Mouse (Mus musculus): ENCODE measurements around the gene H2-Q4. TPM values are rescaled to one million over a fixed set of nuclear protein-coding genes. Genes with fewer than 3 reads are reported as not detected.
"Not testable (repeated sequence)": the region's sequence is repeated elsewhere in the genome, so short reads cannot be mapped to it uniquely, and the experiment has no call there.

The H2-Q4 gene
- polyA plus RNA-seq, 1 experiment from 2014 or later = 1.0 TPM

GRCm38 (mm10) chr17:35379729-35380451, 473 bp downstream of the H2-Q4 start:
- H3K4me1 ChIP-seq (replicated peaks) = peaks cover 10% of the 10 kb centered on the region
- H3K27ac ChIP-seq (replicated peaks) = no peak overlapping the region
- H3K27me3 ChIP-seq = peaks cover 6% of the 10 kb centered on the region
- H3K4me3 ChIP-seq = peak overlapping the region; percentile 51
- ATAC-seq (ENCODE audit: low read depth) = peak; percentile 72
- peak overlapping the region; percentile 63 for H3K9ac ChIP-seq
- WGBS = under 1% methylated on average over 68 of the region's 70 CpGs
- peak overlapping the region; percentile 90 for H3K4me2 ChIP-seq
- no peaks in the 10 kb centered on the region for H3K9me3 ChIP-seq
- H3K36me3 ChIP-seq = no peaks in the 10 kb centered on the region

GRCm38 (mm10) chr17:35389796-35390195, 10.4 kb downstream of the H2-Q4 start:
- H3K9ac ChIP-seq; H3K4me1 ChIP-seq (replicated peaks); H3K4me3 ChIP-seq; H3K36me3 ChIP-seq; H3K27me3 ChIP-seq; H3K4me2 ChIP-seq; H3K9me3 ChIP-seq; ATAC-seq (ENCODE audit: low read depth); H3K27ac ChIP-seq (replicated peaks): not testable (repeated sequence)
- 8% methylated on average over 7 of the region's 7 CpGs for WGBS

GRCm38 (mm10) chr17:35392671-35393070, 13.3 kb downstream of the H2-Q4 start:
- H3K9me3 ChIP-seq; H3K27ac ChIP-seq (replicated peaks); H3K4me2 ChIP-seq; ATAC-seq (ENCODE audit: low read depth); H3K36me3 ChIP-seq; H3K9ac ChIP-seq; H3K27me3 ChIP-seq; H3K4me3 ChIP-seq; H3K4me1 ChIP-seq (replicated peaks): not testable (repeated sequence)
- whole genome bisulfite sequencing = 82% methylated on average over 2 of the region's 2 CpGs

- H3K4me1 ChIP-seq (replicated peaks); H3K27ac ChIP-seq (replicated peaks); H3K27me3 ChIP-seq; H3K9me3 ChIP-seq; H3K9ac ChIP-seq; H3K36me3 ChIP-seq: not testable (repeated sequence)
- Histone ChIP-seq H3K4me2 (peak overlapping the region; percentile 52), H3K4me3 (peak overlapping the region; percentile 28)
- ATAC-seq (ENCODE audit: low read depth) = peak; percentile 80
- 1% methylated on average over 51 of the region's 75 CpGs for WGBS
Observed at GRCm38 (mm10) chr17:35393864-35394800, 14.7 kb downstream of the H2-Q4 start.

GRCm38 (mm10) chr17:35396956-35397355, 17.5 kb downstream of the H2-Q4 start:
- H3K36me3 ChIP-seq; H3K9me3 ChIP-seq; H3K27ac ChIP-seq (replicated peaks); ATAC-seq (ENCODE audit: low read depth); H3K27me3 ChIP-seq; H3K4me3 ChIP-seq; H3K4me1 ChIP-seq (replicated peaks); H3K9ac ChIP-seq; H3K4me2 ChIP-seq: not testable (repeated sequence)
- 86% methylated on average over 2 of the region's 2 CpGs for WGBS

- H3K4me2 ChIP-seq; H3K27ac ChIP-seq (replicated peaks); H3K9ac ChIP-seq; H3K27me3 ChIP-seq; ATAC-seq (ENCODE audit: low read depth); H3K4me3 ChIP-seq; H3K36me3 ChIP-seq; H3K4me1 ChIP-seq (replicated peaks); H3K9me3 ChIP-seq: not testable (repeated sequence)
- WGBS = no CpG with 5 or more reads among the region's 1 CpGs
Observed at GRCm38 (mm10) chr17:35413057-35413456, 33.6 kb downstream of the H2-Q4 start.

GRCm38 (mm10) chr17:35415273-35416129, 36.1 kb downstream of the H2-Q4 start:
- H3K4me2 ChIP-seq; H3K36me3 ChIP-seq; H3K4me1 ChIP-seq (replicated peaks); H3K4me3 ChIP-seq; H3K9ac ChIP-seq; H3K27me3 ChIP-seq; H3K27ac ChIP-seq (replicated peaks); H3K9me3 ChIP-seq: not testable (repeated sequence)
- WGBS = 75% methylated on average over 3 of the region's 10 CpGs
- ATAC-seq (ENCODE audit: low read depth) = peak; percentile 52; the same call in 1 of the 2 replicates

- Histone ChIP-seq H3K9me3 (no peaks in the 10 kb centered on the region), H3K9ac (no peak overlapping the region), H3K4me3 (no peak overlapping the region), H3K4me2 (no peak overlapping the region), H3K27me3 (peaks cover 16% of the 10 kb centered on the region), H3K27ac (replicated peaks) (no peak overlapping the region), H3K36me3 (no peaks in the 10 kb centered on the region), H3K4me1 (replicated peaks) (no peaks in the 10 kb centered on the region)
- ATAC-seq (ENCODE audit: low read depth) = no peak
- WGBS = 54% methylated on average over 7 of the region's 7 CpGs
Observed at GRCm38 (mm10) chr17:35418772-35419171, 39.4 kb downstream of the H2-Q4 start.

- 70% methylated on average over 4 of the region's 4 CpGs for WGBS
Observed at GRCm38 (mm10) chr17:35419564-35419963, 40.1 kb downstream of the H2-Q4 start.

GRCm38 (mm10) chr17:35420206-35420810, 40.9 kb downstream of the H2-Q4 start:
- H3K36me3 ChIP-seq; H3K4me3 ChIP-seq; H3K27ac ChIP-seq (replicated peaks); ATAC-seq (ENCODE audit: low read depth); H3K4me1 ChIP-seq (replicated peaks); H3K4me2 ChIP-seq; H3K9ac ChIP-seq; H3K9me3 ChIP-seq: not testable (repeated sequence)
- H3K27me3 ChIP-seq = peaks cover 28% of the 10 kb centered on the region
- WGBS = 18% methylated on average over 11 of the region's 11 CpGs

More at GRCm38 (mm10) chr17:35419564-35419963, 40.1 kb downstream of the H2-Q4 start:
- H3K4me3 ChIP-seq; ATAC-seq (ENCODE audit: low read depth); H3K9ac ChIP-seq; H3K9me3 ChIP-seq; H3K4me2 ChIP-seq; H3K36me3 ChIP-seq; H3K27ac ChIP-seq (replicated peaks); H3K4me1 ChIP-seq (replicated peaks): not testable (repeated sequence)
- peaks cover 20% of the 10 kb centered on the region for H3K27me3 ChIP-seq

- H3K4me3 ChIP-seq; ATAC-seq (ENCODE audit: low read depth); H3K9me3 ChIP-seq; H3K4me2 ChIP-seq; H3K27ac ChIP-seq (replicated peaks); H3K36me3 ChIP-seq; H3K9ac ChIP-seq: not testable (repeated sequence)
- H3K4me1 ChIP-seq (replicated peaks) = peaks cover 11% of the 10 kb centered on the region; the same call in 1 of the 2 replicates
- peaks cover 38% of the 10 kb centered on the region for H3K27me3 ChIP-seq
- 95% methylated on average over 4 of the region's 4 CpGs for WGBS
Observed at GRCm38 (mm10) chr17:35421331-35421730, 41.9 kb downstream of the H2-Q4 start.

Data from neural tube, embryonic 13.5 days (tissue).